Mouse (Mus musculus): Measurements from ENCODE around the gene Snx22. TPM values are rescaled to one million over a fixed set of nuclear protein-coding genes. Genes with fewer than 3 reads are reported as not detected.

The Snx22 gene
- polyA plus RNA-seq (2015; fragmentation: Nextera tagmentation; extraction: Ambion mirVana) = 0.98 and 1.3 TPM in 2 replicates

DNA sequence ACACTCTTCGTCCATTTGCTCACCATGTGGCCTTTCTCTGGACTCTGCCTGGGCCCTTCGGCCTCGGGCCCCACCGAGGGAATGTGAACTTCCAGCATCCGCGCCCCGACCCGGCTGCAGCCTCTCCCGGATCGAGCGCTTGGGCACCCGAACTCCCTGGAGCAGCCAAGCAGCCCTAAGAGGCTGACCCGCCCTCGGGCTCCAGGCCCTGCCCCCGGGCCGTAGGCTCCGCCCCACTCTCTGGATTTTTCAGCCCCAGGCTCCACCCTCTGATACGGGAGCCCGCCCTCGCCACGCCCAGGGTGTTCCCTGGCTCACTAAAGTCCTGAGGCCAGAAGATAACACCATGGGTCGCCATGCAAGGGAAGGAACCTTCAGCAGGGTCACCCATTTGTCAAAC lies at the start of gene Snx22:
Snx22 (minus strand) TSS at position 137 of the 400 bp plus-strand sequence.
- peak within 1 kb of the TSS; percentile 53 for H3K4me3 ChIP-seq
- H3K36me3 ChIP-seq = peaks cover 23% of the 10 kb centered on the region
- H3K4me1 ChIP-seq (replicated peaks) = peaks cover 12% of the 10 kb centered on the region
- ATAC-seq (replicated peaks; ENCODE audit: insufficient number of reproducible peaks, insufficient read depth, low FRiP score, low read depth) = peak; percentile 84
- 2% methylated on average over 22 of the region's 22 CpGs for WGBS
- H3K4me2 ChIP-seq = peak within 1 kb of the TSS; percentile 94
- H3K27ac ChIP-seq = no peak within 1 kb of the TSS
- no peaks in the 10 kb centered on the region for H3K9me3 ChIP-seq (replicated peaks)
- 0 out of 2 replicates have a peak, but pooled peaks cover 17% of the 10 kb centered on the region for H3K27me3 ChIP-seq
- peak within 1 kb of the TSS; percentile 49 for H3K9ac ChIP-seq

DNA sequence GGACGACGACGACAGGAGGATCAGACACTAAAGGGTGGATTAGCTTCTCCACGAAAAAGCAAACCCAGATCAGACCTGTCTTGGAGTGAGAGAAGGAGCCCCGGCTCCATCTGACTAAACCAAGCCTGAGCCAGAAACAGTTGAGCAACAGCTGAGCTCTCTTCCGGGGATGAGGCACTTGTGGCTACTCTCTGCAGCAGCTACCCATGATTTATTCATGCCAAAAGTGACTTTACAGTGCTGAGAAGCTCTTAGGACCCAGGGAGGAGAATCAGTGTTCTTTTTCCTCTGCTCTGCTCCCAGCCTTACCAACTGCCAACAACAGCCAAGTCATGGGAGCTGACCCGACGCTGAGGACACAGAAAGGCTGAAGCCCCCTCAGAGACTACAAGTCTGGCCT lies 47.4 kb upstream of the Snx22 start:
- no peak overlapping the region for H3K4me2 ChIP-seq
- no peak overlapping the region for H3K27ac ChIP-seq
- ATAC-seq (replicated peaks; ENCODE audit: insufficient number of reproducible peaks, insufficient read depth, low FRiP score, low read depth) = no peak
- no peak overlapping the region for H3K9ac ChIP-seq
- H3K4me1 ChIP-seq (replicated peaks) = no peaks in the 10 kb centered on the region
- no peaks in the 10 kb centered on the region for H3K27me3 ChIP-seq
- WGBS = 58% methylated on average over 8 of the region's 8 CpGs
- H3K9me3 ChIP-seq (replicated peaks) = no peaks in the 10 kb centered on the region
- H3K36me3 ChIP-seq = peaks cover 8% of the 10 kb centered on the region
- H3K4me3 ChIP-seq = no peak overlapping the region

DNA sequence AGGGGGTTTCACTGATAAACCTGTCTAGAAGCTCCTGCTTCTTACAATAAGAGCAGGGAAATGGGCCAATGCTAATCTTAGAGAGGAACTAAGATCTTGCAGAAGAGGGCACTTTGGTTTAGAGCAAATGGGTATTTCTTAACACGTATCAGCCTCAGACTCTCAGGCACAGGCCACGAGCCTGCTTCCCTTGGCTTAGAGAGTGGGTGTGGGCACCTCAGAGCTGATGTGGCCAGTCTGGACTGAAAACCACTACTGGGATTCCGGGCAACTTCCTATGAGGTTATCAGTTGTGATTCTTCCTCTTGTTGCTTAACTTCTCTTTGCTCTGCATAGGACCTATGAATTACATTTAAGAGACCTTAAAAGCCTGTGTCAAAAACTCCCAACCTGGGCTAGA lies 44.8 kb upstream of the Snx22 start:
- Histone ChIP-seq H3K4me2 (no peak overlapping the region), H3K9ac (no peak overlapping the region), H3K36me3 (peaks cover 8% of the 10 kb centered on the region), H3K27ac (no peak overlapping the region), H3K4me3 (no peak overlapping the region), H3K4me1 (replicated peaks) (0 out of 2 replicates have a peak, but pooled peaks cover 2% of the 10 kb centered on the region), H3K9me3 (replicated peaks) (no peaks in the 10 kb centered on the region), H3K27me3 (no peaks in the 10 kb centered on the region)
- 73% methylated on average over 3 of the region's 3 CpGs for WGBS
- ATAC-seq (replicated peaks; ENCODE audit: insufficient number of reproducible peaks, insufficient read depth, low FRiP score, low read depth) = no peak

DNA sequence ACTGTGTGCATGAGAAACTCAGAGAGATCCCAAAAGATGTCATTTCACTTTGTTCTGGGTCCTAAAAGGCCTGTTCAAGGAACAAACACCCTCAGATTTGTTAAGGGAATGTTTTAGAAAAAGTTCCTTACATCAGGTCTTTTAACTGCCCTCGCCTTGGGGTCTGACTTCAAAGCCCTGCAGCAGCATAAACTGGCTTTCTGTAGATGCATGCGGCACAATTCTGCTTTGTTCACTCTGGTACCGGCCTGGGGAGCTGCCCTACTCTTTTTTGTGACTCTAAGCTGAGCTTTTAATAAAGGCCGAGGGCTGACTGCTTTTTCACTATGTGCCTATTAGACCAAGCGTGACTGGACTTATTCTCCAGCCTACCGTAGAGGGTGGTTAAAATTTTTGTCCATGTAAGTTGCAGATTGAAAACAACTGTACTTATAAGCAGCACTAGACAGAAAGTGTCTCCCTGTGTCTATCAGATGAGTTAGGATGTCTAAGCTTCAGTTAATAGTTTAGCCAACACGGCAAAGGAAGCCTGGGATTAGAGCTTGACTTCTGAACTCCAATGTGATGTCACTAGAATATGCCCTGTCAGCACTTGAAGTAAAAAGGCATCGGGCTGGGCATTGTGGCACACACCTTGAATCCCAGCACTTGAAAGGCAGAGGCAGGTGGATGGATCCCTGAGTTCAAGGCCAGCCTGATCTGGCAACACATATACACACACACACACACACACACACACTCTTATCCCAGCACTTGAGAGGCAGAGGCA lies 41.3 kb upstream of the Snx22 start:
- WGBS = 82% methylated on average over 8 of the region's 8 CpGs
- Histone ChIP-seq H3K4me2 (no peak overlapping the region), H3K9me3 (replicated peaks) (no peaks in the 10 kb centered on the region), H3K9ac (no peak overlapping the region), H3K27me3 (no peaks in the 10 kb centered on the region), H3K27ac (no peak overlapping the region), H3K4me1 (replicated peaks) (0 out of 2 replicates have a peak, but pooled peaks cover 2% of the 10 kb centered on the region), H3K4me3 (no peak overlapping the region), H3K36me3 (peaks cover 22% of the 10 kb centered on the region)
- ATAC-seq (replicated peaks; ENCODE audit: insufficient number of reproducible peaks, insufficient read depth, low FRiP score, low read depth) = no peak

DNA sequence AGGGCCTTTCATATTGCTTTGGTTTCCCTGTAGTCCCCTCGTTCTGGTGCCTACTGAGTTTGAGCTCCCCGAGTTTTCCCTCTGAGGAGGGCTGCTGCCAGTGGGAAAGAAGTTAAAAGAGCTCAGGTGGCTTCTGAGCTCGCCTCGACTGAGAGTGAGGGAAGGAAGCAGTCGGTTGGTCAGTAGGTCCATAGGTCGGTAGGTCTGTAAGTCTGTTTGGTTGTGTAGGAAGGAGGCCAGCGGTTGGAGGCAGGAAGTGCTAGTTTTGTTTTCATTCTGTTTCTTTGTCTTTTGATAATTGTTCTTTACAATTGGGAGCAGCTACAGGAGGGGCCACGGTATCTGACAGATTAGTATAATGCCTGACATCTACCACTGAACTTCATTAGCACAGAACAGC lies 40.6 kb upstream of the Snx22 start:
- 72% methylated on average over 8 of the region's 8 CpGs for WGBS
- Histone ChIP-seq H3K4me3 (no peak overlapping the region), H3K9me3 (replicated peaks) (no peaks in the 10 kb centered on the region), H3K4me2 (no peak overlapping the region), H3K4me1 (replicated peaks) (0 out of 2 replicates have a peak, but pooled peaks cover 2% of the 10 kb centered on the region), H3K27ac (no peak overlapping the region), H3K36me3 (peaks cover 28% of the 10 kb centered on the region), H3K27me3 (no peaks in the 10 kb centered on the region), H3K9ac (no peak overlapping the region)
- no peak for ATAC-seq (replicated peaks; ENCODE audit: insufficient number of reproducible peaks, insufficient read depth, low FRiP score, low read depth)

DNA sequence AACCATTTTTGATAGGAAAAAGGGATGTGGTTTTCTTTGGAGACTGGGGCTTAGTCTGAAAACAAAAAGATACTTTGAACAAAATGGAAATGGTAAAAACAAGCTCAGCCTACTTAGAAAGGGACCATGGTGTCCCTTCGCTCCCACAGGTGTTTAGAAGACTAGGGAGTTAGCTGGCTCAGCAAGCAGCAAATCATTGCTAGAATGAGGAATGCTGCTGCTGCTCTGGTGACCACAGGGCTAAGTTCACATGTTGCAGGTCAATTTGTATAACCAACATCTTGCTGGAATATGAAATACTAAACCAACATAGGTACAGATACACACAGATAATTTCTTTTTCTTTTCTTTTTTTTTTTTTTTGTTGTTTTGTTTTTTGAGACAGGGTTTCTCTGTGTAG lies 40.1 kb upstream of the Snx22 start:
- 97% methylated on average over 1 of the region's 1 CpGs for WGBS

DNA sequence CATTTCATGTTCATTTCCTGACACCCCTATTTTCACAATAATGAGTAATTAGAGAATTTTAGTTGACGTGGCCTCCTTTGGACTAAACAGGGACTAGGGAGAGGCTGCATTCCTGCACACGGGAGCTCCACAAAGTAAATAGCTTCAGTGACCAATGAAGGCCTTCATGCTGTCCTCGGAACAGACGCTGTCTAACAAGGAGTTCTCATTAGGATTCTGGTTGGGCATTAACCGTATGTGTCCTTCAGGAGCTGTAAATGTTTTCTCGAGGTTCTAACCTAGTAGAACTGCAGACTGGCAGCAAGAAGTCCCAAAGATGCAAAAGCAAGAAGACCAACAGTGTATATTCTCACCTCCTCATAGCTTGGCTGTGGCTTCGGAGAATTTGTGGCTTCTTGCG lies 35.6 kb upstream of the Snx22 start:
- H3K4me2 ChIP-seq = no peak overlapping the region
- H3K9ac ChIP-seq = no peak overlapping the region
- WGBS = 88% methylated on average over 8 of the region's 8 CpGs
- peaks cover 60% of the 10 kb centered on the region for H3K36me3 ChIP-seq
- no peaks in the 10 kb centered on the region for H3K4me1 ChIP-seq (replicated peaks)
- H3K27me3 ChIP-seq = no peaks in the 10 kb centered on the region
- no peak for ATAC-seq (replicated peaks; ENCODE audit: insufficient number of reproducible peaks, insufficient read depth, low FRiP score, low read depth)
- no peak overlapping the region for H3K27ac ChIP-seq
- H3K4me3 ChIP-seq = no peak overlapping the region
- no peaks in the 10 kb centered on the region for H3K9me3 ChIP-seq (replicated peaks)

More for the DNA sequence above, 40.1 kb upstream of the Snx22 start:
- Histone ChIP-seq H3K9ac (no peak overlapping the region), H3K4me1 (replicated peaks) (0 out of 2 replicates have a peak, but pooled peaks cover 2% of the 10 kb centered on the region), H3K4me3 (no peak overlapping the region), H3K36me3 (peaks cover 33% of the 10 kb centered on the region), H3K9me3 (replicated peaks) (no peaks in the 10 kb centered on the region), H3K4me2 (no peak overlapping the region), H3K27me3 (no peaks in the 10 kb centered on the region), H3K27ac (no peak overlapping the region)
- ATAC-seq (replicated peaks; ENCODE audit: insufficient number of reproducible peaks, insufficient read depth, low FRiP score, low read depth) = no peak

DNA sequence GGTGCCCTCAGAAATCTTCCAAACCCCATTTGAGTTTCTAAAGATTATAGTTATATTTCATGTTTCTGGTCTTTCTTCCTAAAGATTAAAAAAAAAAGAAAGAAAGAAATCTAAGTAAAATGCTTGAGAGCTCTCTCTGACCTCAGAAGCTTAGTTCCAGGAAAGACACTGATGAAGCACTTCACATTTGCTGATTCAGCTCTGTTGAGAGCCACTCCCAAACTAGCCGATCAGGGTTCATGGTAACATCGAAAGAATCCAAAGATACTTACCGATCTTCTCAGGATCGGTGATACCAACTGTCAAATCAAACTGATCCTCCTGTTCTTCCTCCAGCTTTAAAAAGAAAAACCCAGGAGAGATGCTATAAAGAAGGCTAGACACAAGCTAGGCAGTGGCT lies 35.1 kb upstream of the Snx22 start:
- Histone ChIP-seq H3K4me2 (no peak overlapping the region), H3K9ac (no peak overlapping the region), H3K27me3 (no peaks in the 10 kb centered on the region), H3K4me1 (replicated peaks) (no peaks in the 10 kb centered on the region), H3K9me3 (replicated peaks) (no peaks in the 10 kb centered on the region), H3K36me3 (peaks cover 64% of the 10 kb centered on the region), H3K27ac (no peak overlapping the region), H3K4me3 (no peak overlapping the region)
- ATAC-seq (replicated peaks; ENCODE audit: insufficient number of reproducible peaks, insufficient read depth, low FRiP score, low read depth) = no peak
- 92% methylated on average over 4 of the region's 4 CpGs for WGBS

DNA sequence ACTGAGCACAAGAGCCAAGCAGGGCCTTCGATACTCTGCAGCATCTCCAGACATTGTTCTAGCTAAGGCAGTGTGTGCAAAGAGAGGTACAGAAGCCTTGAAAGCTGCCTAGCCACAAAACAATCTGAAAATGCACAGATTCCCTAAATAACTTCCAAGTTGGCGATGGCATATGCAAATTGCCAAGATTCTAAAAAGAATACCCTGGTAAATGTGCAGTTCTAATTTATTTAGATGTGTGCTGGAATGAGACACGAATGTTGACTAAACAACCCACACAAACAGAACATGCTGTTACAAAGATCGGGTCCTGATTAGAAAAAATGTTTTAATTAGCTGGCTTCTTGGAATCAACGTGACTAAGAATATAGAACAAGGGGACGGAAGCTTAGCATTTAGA lies 33.1 kb upstream of the Snx22 start:
- Histone ChIP-seq H3K9ac (no peak overlapping the region), H3K4me2 (no peak overlapping the region), H3K27me3 (no peaks in the 10 kb centered on the region), H3K4me3 (no peak overlapping the region), H3K4me1 (replicated peaks) (no peaks in the 10 kb centered on the region), H3K36me3 (peaks cover 74% of the 10 kb centered on the region), H3K27ac (no peak overlapping the region), H3K9me3 (replicated peaks) (no peaks in the 10 kb centered on the region)
- WGBS = 90% methylated on average over 6 of the region's 6 CpGs
- ATAC-seq (replicated peaks; ENCODE audit: insufficient number of reproducible peaks, insufficient read depth, low FRiP score, low read depth) = no peak

DNA sequence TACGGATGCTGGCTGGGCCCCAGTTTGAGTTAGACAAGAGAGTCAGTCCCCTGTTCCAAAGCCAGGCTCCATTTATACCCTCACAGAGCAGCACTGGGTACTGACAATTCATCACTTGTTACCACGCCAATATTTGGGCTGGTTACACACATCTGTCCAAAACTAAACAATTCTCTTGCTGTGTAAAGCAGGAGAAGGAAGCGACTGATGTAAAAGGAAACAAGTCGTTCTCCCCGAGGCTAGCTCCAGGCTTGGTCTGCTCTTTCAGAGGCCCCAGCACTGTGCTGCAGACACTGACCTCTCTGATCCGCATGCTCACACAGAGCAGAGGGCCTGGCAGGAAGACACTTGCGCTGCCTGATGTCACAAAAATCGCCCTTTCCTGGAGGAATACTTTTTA lies 32.1 kb upstream of the Snx22 start:
- Histone ChIP-seq H3K27ac (no peak overlapping the region), H3K9ac (no peak overlapping the region), H3K36me3 (peaks cover 76% of the 10 kb centered on the region), H3K27me3 (no peaks in the 10 kb centered on the region), H3K9me3 (replicated peaks) (no peaks in the 10 kb centered on the region), H3K4me2 (no peak overlapping the region), H3K4me1 (replicated peaks) (no peaks in the 10 kb centered on the region), H3K4me3 (no peak overlapping the region)
- ATAC-seq (replicated peaks; ENCODE audit: insufficient number of reproducible peaks, insufficient read depth, low FRiP score, low read depth) = no peak
- 80% methylated on average over 8 of the region's 8 CpGs for WGBS

DNA sequence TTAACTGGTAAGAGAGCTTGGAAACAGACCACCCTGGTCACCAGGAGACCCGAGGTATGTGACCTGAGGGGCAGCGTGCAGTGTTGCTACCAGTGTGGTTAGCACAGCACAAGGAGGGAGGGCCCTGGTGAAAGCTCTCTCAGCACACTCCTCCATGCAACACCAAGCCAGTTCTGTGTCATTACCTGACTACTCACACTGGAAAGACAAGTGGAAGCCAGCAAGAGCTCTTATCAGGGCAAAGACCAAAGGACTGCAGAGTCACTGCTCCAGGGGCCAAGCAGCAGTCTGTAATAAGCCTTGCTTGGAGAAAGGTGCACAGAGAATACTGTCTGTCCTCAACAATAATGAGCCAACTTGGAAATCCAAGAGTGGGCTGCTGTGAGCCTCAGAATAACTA lies 23.1 kb upstream of the Snx22 start:
- Histone ChIP-seq H3K27me3 (no peaks in the 10 kb centered on the region), H3K36me3 (peaks cover 84% of the 10 kb centered on the region), H3K9ac (no peak overlapping the region), H3K9me3 (replicated peaks) (no peaks in the 10 kb centered on the region), H3K4me2 (no peak overlapping the region), H3K4me1 (replicated peaks) (peaks cover 11% of the 10 kb centered on the region), H3K4me3 (no peak overlapping the region), H3K27ac (no peak overlapping the region)
- ATAC-seq (replicated peaks; ENCODE audit: insufficient number of reproducible peaks, insufficient read depth, low FRiP score, low read depth) = no peak
- 65% methylated on average over 2 of the region's 2 CpGs for WGBS

Measured in heart, embryonic 15.5 days (tissue).